In the genomic region with DNA sequence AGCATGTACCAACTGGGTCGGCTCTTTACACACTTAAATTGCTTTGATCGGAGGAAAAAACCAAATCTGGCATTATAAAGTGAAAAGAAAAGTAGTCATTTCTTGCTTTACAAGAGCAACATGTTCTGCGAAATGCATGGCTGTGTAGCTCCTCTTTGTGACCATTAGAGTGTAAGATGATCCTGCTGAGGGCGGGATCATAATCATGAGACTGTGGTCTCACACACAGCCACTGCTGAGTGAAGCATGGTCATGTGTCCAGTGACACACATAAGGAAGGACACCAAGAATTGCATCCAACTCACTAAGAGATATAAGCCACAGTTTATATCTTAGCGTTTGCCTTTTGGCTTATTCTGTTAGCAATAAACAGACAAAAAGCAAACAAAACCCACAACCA, we compare ENCODE assay signal across 23 mouse cellular contexts. TPM values are rescaled to one million over a fixed set of nuclear protein-coding genes. Genes with fewer than 3 reads are reported as not detected.
A peak's percentile ranks its signal among the peaks of the same experiment; 100 is the strongest.
DNase-seq lines count a peak whose midpoint lies in the region; ATAC-seq and TF ChIP-seq lines count a peak whose summit lies in the region.
"Had no signal": no experiment of that assay in that cellular context is flagged by ENCODE, and none has a peak within 500 bp of the region (broad histone marks: within the 10 kb centered on the region; RNA-seq: fewer than 3 reads in every experiment).

No protein-coding gene starts in this region.

- H3K27me3 ChIP-seq in lung, embryonic 14.5 days (ENCODE audit: insufficient read depth, low read length), result no peaks in the 10 kb centered on the region
- H3K27me3 ChIP-seq in embryonic facial prominence, embryonic 11.5 days (ENCODE audit: control insufficient read depth, insufficient read depth, low read length), result no peaks in the 10 kb centered on the region
- H3K27me3 ChIP-seq: forebrain, embryonic 12.5 days; heart, embryonic 12.5 days; hindbrain, embryonic 15.5 days; neural tube, embryonic 12.5 days had no signal

- no peaks in the 10 kb centered on the region for H3K4me1 ChIP-seq in lung, embryonic 14.5 days (ENCODE audit: insufficient read depth)
- H3K4me1 ChIP-seq in embryonic facial prominence, embryonic 11.5 days (ENCODE audit: control insufficient read depth, insufficient read depth, low read length), result no peaks in the 10 kb centered on the region
- H3K4me1 ChIP-seq: forebrain, embryonic 12.5 days; heart, embryonic 12.5 days; hindbrain, embryonic 15.5 days; neural tube, embryonic 12.5 days had no signal

- H3K9ac ChIP-seq in lung, embryonic 14.5 days, result no peak overlapping the region
- H3K9ac ChIP-seq in embryonic facial prominence, embryonic 11.5 days (replicated peaks; ENCODE audit: low read length), result no peak overlapping the region
- H3K9ac ChIP-seq: forebrain, embryonic 12.5 days; heart, embryonic 12.5 days; hindbrain, embryonic 15.5 days; neural tube, embryonic 12.5 days had no signal

- WGBS in lung, embryonic 14.5 days, result 59% methylated on average over 5 of the region's 5 CpGs
- 79% methylated on average over 5 of the region's 5 CpGs for WGBS in embryonic facial prominence, embryonic 11.5 days

- 0 out of 2 replicates have a peak overlapping the region, but pooled peaks have one; percentile 1 for H3K27ac ChIP-seq in lung, embryonic 14.5 days (ENCODE audit: low read depth)
- no peak overlapping the region for H3K27ac ChIP-seq in embryonic facial prominence, embryonic 11.5 days (replicated peaks; ENCODE audit: low read depth, low read length)
- H3K27ac ChIP-seq: forebrain, embryonic 12.5 days; gastrocnemius, adult 2 months; hindbrain, embryonic 15.5 days; neural tube, embryonic 12.5 days had no signal

- H3K9me3 ChIP-seq in lung, embryonic 14.5 days (ENCODE audit: low read depth, low read length), result no peaks in the 10 kb centered on the region
- H3K9me3 ChIP-seq in embryonic facial prominence, embryonic 11.5 days (replicated peaks; ENCODE audit: control insufficient read depth, low read length), result no peaks in the 10 kb centered on the region
- H3K9me3 ChIP-seq: forebrain, embryonic 12.5 days; heart, embryonic 12.5 days; hindbrain, embryonic 15.5 days; neural tube, embryonic 12.5 days had no signal

- no peak overlapping the region for H3K4me3 ChIP-seq in lung, embryonic 14.5 days (ENCODE audit: low read depth, low read length)
- no peak overlapping the region for H3K4me3 ChIP-seq in embryonic facial prominence, embryonic 11.5 days (ENCODE audit: low read depth, low read length)
- H3K4me3 ChIP-seq: forebrain, embryonic 12.5 days; gastrocnemius, adult 2 months; heart, embryonic 12.5 days; hindbrain, embryonic 15.5 days; neural tube, embryonic 12.5 days had no signal

- no peak for TF ChIP-seq CTCF in lung, embryonic 14.5 days (IDR thresholded peaks at IDR 0.05; ENCODE audit: low read depth)

- no peak overlapping the region for H3K4me2 ChIP-seq in lung, embryonic 14.5 days
- no peak overlapping the region for H3K4me2 ChIP-seq in embryonic facial prominence, embryonic 11.5 days (ENCODE audit: low read depth, low read length)
- H3K4me2 ChIP-seq: forebrain, embryonic 12.5 days; heart, embryonic 12.5 days; hindbrain, embryonic 15.5 days; liver, embryonic 11.5 days; midbrain, embryonic 11.5 days; neural tube, embryonic 12.5 days had no signal

- peak; percentile 73 for ATAC-seq in lung, embryonic 14.5 days (ENCODE audit: insufficient read depth)
- ATAC-seq in embryonic facial prominence, embryonic 11.5 days (replicated peaks; ENCODE audit: insufficient number of reproducible peaks, low FRiP score, low TSS enrichment, low read depth), result no peak
- ATAC-seq: CD4-positive, CD25-positive, alpha-beta regulatory T cell, adult 4 months; intestine, embryonic 16.5 days had no signal

- no peaks in the 10 kb centered on the region for H3K36me3 ChIP-seq in lung, embryonic 14.5 days (ENCODE audit: insufficient read depth)
- H3K36me3 ChIP-seq in embryonic facial prominence, embryonic 11.5 days (replicated peaks; ENCODE audit: control insufficient read depth, insufficient read depth, low read depth, low read length), result no peaks in the 10 kb centered on the region
- H3K36me3 ChIP-seq: forebrain, embryonic 12.5 days; heart, embryonic 12.5 days; hindbrain, embryonic 15.5 days; neural tube, embryonic 12.5 days had no signal

- DNase-seq in lung, embryonic 14.5 days, result peak; percentile 55
- no peak for DNase-seq in lung, postnatal 25 days (ENCODE audit: low spot score)
- peak; percentile 18 for DNase-seq in adipocyte (ENCODE audit: low spot score)
- peak; percentile 31 for DNase-seq in embryonic facial prominence, embryonic 11.5 days (ENCODE audit: low spot score)
- no peak for DNase-seq in cerebellum, adult 9-11 months
- DNase-seq in heart, adult 8-10 months (ENCODE audit: low spot score), result no peak
- DNase-seq in adrenal gland, adult 18-20 months (ENCODE audit: low spot score in 2 of 2), result no peak
- DNase-seq: cerebellum, adult 9-10 months; gastrocnemius, adult 2 months; kidney, postnatal 10 days; lung, adult 18-20 months; right cerebral cortex, adult 18-20 months; thymus, postnatal 4 days had no signal

RNA-seq across cellular contexts. Expression of gene C1qtnf3, which starts 53.8 kb away (rescaled TPM):
- 0.14 and 0.35 TPM in 2 replicates for polyA plus RNA-seq in lung, embryonic 14.5 days (2014; fragmentation: Nextera tagmentation; extraction: Ambion mirVana)
- 1.2 and 4.0 TPM in 2 replicates for polyA plus RNA-seq in embryonic facial prominence, embryonic 11.5 days (2014; fragmentation: Nextera tagmentation; extraction: Ambion mirVana)
- total RNA-seq in heart, adult 8-10 months (2022), result not detected
- total RNA-seq in adrenal gland, adult 18-20 months (2021), result under 1 TPM; 0.38 to 0.86 TPM
- total RNA-seq: left cerebral cortex, adult 18-20 months; left cerebral cortex, postnatal 36 days had no signal
- polyA plus RNA-seq: CD4-positive, CD25-positive, alpha-beta regulatory T cell, adult 4 months had no signal

Comparison
In these comparisons a context has a peak if more than half of its experiments do, and no peak if none do; other contexts are left out.
1. DNase-seq: peak in lung, embryonic 14.5 days (single experiment), adipocyte (single experiment) and embryonic facial prominence, embryonic 11.5 days (single experiment); none in lung, postnatal 25 days (single experiment), cerebellum, adult 9-11 months (single experiment), heart, adult 8-10 months (single experiment) and adrenal gland, adult 18-20 months (0 of 2).